Mouse (Mus musculus) spleen, adult 2 months (tissue): Measurements from ENCODE around the gene Nfib.

ENCODE experiments used
- CTCF ChIP-seq: fragments of 200-500 bp; IDR thresholded peaks from 2 replicates; pipeline ENCODE4 v1.5.1; 2011; ENCODE audit warnings: mild to moderate bottlenecking, inconsistent platforms; ENCODE audit not compliant: insufficient read depth, insufficient read length, insufficient replicate concordance; ENCODE audit errors: extremely low read depth
- POLR2A ChIP-seq: fragments of 200-500 bp; IDR thresholded peaks from 2 replicates; pipeline ENCODE4 v1.6.1; 2011; ENCODE audit warnings: low read depth, low read length, inconsistent platforms

- TF ChIP-seq CTCF (no peak), POLR2A (no peak)
Observed at GRCm38 (mm10) chr4:82608768-82609610, 96.6 kb downstream of the Nfib start.
